ENCODE assay signal across 8 mouse cellular contexts in genomic region chr5:35975681-35976080, GRCm38 (mm10).
A peak's percentile ranks its signal among the peaks of the same experiment; 100 is the strongest.
DNase-seq lines count a peak whose midpoint lies in the region; ATAC-seq lines count a peak whose summit lies in the region.

No protein-coding gene starts in this region.

- no peak overlapping the region for H3K27ac ChIP-seq in forebrain, embryonic 13.5 days

- WGBS in forebrain, embryonic 13.5 days = 17% methylated on average over 5 of the region's 5 CpGs

- H3K27me3 ChIP-seq in forebrain, embryonic 13.5 days = no peaks in the 10 kb centered on the region

- H3K9me3 ChIP-seq in forebrain, embryonic 13.5 days (replicated peaks) = no peaks in the 10 kb centered on the region; the same call in 1 of the 2 replicates

- DNase-seq in right cerebral cortex, adult 2 months (ENCODE audit: low spot score in 2 of 2) = peak; percentile 55 to 68
- no peak for DNase-seq in right cerebral cortex, adult 18-20 months
- DNase-seq in c-Kit-positive CD71-negative TER-119-negative erythroid progenitor cells, embryonic 14.5 days (ENCODE audit: low read depth) = peak; percentile 34
- peak; percentile 28 to 56 for DNase-seq in lung, adult 18-20 months
- DNase-seq in retina, adult 2 months (ENCODE audit: low read depth, low spot score) = peak; percentile 54
- DNase-seq in thymus, postnatal 4 days = peak; percentile 93

- H3K9ac ChIP-seq in forebrain, embryonic 13.5 days = no peak overlapping the region

- no peak overlapping the region for H3K4me2 ChIP-seq in forebrain, embryonic 13.5 days

- H3K36me3 ChIP-seq in forebrain, embryonic 13.5 days (ENCODE audit: poor library complexity, severe bottlenecking) = peaks cover 58% of the 10 kb centered on the region

- ATAC-seq in forebrain, embryonic 13.5 days = peak; percentile 75; the same call in 1 of the 2 replicates
- ATAC-seq in inflammation-experienced regulatory T-cells, adult 6 months = peak; percentile 72

- peaks cover 7% of the 10 kb centered on the region; the same call in 1 of the 2 replicates for H3K4me1 ChIP-seq in forebrain, embryonic 13.5 days

- H3K4me3 ChIP-seq in forebrain, embryonic 13.5 days = no peak overlapping the region
